Mouse (Mus musculus): ENCODE measurements at regions not wholly inside any gene's neighbourhood (a gene's known extent, or its start where the extent isn't known, plus 50 kb on each side); places are given as distances from the start of the nearest gene placed in this dataset.
"Not testable (repeated sequence)": the region's sequence is repeated elsewhere in the genome, so short reads cannot be mapped to it uniquely, and the experiment has no call there.

DNA sequence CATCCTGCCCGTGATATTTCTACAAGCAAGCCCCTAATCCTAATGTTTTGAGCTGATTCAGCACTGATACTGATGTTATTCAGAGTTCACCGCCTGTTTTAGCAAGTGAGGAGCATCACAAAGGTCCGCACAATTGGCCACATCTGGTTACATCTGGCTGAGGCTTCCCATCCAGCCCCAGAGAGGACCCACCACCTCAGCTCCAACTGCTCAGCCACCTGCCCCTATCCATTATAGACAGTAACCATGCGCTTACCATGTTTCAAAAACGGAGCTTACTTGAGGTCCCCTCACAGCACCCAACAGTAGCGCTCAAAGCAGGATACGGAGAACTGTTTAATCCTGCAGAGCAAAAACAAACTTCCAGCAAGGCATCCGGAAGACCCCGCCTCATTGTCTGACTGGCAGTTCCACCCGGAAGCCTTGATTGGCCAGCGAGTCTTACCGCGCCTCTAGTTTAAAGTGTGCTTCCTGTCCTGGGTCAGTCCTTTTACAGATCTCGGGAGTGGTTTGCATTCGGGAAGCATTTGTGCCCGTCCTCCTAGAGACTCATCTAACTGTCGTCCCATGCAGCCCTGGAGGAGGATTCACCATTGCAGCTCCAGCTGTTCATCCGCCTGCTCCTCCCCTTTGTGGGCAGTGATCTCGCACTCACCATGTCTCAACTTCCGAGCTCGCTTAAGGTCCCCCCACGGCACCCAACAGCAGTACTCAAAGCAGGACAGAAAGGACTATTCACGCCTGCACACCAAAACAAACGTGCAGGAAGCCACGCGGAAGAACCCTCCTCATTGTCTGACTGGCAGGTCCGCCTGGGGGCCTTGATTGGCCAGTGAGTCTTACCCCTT is 69.9 kb upstream of the Zfp825 start:
- DNase-seq (ENCODE audit: low read depth, low spot score) = peak; percentile 88

DNA sequence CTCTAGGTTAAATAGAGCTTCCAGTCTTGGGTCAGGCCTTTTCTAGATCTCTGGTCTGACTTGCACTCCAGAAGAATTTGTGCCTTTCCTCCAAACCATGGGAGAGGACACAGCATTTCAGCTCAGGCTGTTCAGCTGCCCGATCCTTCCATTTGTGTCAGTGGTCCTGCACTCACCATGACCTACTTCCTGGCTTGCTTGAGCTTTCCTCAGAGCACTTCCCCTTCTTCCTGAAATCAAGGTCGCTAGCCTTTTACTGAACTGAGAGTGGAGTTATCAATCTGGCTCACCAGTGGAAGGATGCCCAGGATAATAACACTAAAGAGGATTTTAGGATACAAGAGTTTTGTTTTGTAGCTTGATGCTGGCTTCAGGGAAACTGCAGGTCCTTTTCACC is 70.5 kb upstream of the Zfp825 start:
- DNase-seq (ENCODE audit: low read depth, low spot score) = not testable (repeated sequence)

DNA sequence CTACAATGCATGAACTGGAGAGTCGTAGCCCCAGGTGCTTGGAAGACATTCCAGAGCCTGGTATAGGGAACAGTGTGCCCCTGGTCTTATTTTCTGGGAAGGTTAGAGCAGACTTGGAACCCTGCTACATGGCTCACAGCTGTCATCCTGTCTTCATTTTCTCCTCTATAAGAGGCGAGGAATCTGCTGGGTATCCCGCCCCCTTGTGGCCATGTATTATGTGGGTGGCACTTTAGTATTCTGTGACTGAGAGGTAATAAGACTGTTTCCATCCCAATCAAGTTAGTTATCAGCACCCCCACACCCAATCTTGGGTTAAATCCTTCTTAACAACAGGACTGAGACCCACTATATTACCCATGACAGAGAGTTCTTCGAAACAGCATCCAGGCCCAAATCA is 69.4 kb upstream of the Erap1 start:
- DNase-seq (ENCODE audit: low read depth, low spot score) = peak; percentile 29

Measured in A20 (cell line).